Mouse (Mus musculus) lung, embryonic 15.5 days (tissue): ENCODE results near the gene Itk. TPM values are rescaled to one million over a fixed set of nuclear protein-coding genes. Genes with fewer than 3 reads are reported as not detected.

Experiments
- ATAC-seq: fragments of 200-750 bp; cut with Nextera tagmentation; 2 replicates; pipeline ENCODE4 v1.8.0; 2017; ENCODE audit warnings: moderate number of reproducible peaks, borderline replicate concordance; ENCODE audit not compliant: low FRiP score, low TSS enrichment; ENCODE audit errors: extremely low read depth
- H3K27ac ChIP-seq: fragments of 300-500 bp; sonication (generic); 2 replicates; pipeline ENCODE4 v1.5.1; 2015; ENCODE audit warnings: moderate library complexity, mild to moderate bottlenecking, inconsistent platforms
- H3K27me3 ChIP-seq: fragments of 300-500 bp; sonication (generic); 2 replicates; pipeline ENCODE4 v1.6.1; 2015; ENCODE audit warnings: inconsistent platforms
- H3K36me3 ChIP-seq: fragments of 300-500 bp; sonication (generic); 2 replicates; pipeline ENCODE4 v1.6.1; 2015; ENCODE audit warnings: inconsistent platforms
- H3K4me1 ChIP-seq: fragments of 300-500 bp; sonication (generic); 2 replicates; pipeline ENCODE4 v1.6.1; 2015; ENCODE audit warnings: inconsistent platforms
- H3K4me2 ChIP-seq: fragments of 300-500 bp; sonication (generic); 2 replicates; pipeline ENCODE4 v1.6.1; 2015; ENCODE audit warnings: inconsistent platforms, mild to moderate bottlenecking, moderate library complexity
- H3K4me3 ChIP-seq: fragments of 300-500 bp; sonication (generic); 2 replicates; pipeline ENCODE4 v1.5.1; 2015; ENCODE audit warnings: mild to moderate bottlenecking, inconsistent platforms
- H3K9ac ChIP-seq: fragments of 300-500 bp; sonication (generic); 2 replicates; pipeline ENCODE4 v1.6.1; 2015; ENCODE audit warnings: inconsistent platforms
- H3K9me3 ChIP-seq: fragments of 300-500 bp; sonication (generic); 2 replicates; pipeline ENCODE4 v1.6.1; 2016; ENCODE audit warnings: inconsistent platforms
- WGBS: fragments of 180-500 bp; shearing (Covaris S2); methylation state at CpG from one replicate; pipeline ENCODE4 v1.1.7; 2015; 5-methylcytosine and 5-hydroxymethylcytosine counted together
- polyA plus RNA-seq: library from polyadenylated mRNA; unstranded; fragments of >200 nt; fragmentation: Nextera tagmentation; extraction: Ambion mirVana; gene quantifications from 2 replicates; pipeline ENCODE4 v1.2.1, GENCODE M21; 2015

Gene Itk
- polyA plus RNA-seq, 1 experiment from 2014 or later, result 0.80 TPM

DNA sequence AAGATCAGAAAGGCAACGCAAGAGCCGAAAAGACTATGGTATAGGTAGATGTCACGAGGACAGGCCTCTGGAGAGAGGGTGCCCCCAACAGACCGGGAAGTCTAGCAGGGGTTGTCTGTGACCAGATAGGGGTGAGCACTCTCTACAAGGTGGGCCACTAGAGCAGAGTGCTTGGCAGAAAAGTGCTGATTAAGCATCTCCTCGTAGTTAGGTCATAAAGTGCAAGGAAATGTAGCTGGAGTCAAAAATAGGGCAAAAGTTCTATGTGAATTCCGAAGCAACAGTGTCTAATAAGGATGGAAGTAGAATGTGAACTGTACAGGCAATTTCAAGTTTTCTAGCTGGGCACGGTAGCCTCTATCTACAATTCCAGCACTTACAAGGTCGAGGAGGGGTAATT lies 18.1 kb downstream of the Itk start:
- 89% methylated on average over 8 of the region's 8 CpGs for WGBS
- ATAC-seq, result no peak
- H3K9me3 ChIP-seq, result no peaks in the 10 kb centered on the region
- H3K36me3 ChIP-seq, result no peaks in the 10 kb centered on the region
- no peak overlapping the region for H3K4me2 ChIP-seq
- H3K9ac ChIP-seq, result no peak overlapping the region
- H3K4me1 ChIP-seq, result no peaks in the 10 kb centered on the region
- H3K4me3 ChIP-seq, result no peak overlapping the region
- no peaks in the 10 kb centered on the region for H3K27me3 ChIP-seq
- H3K27ac ChIP-seq, result no peak overlapping the region

DNA sequence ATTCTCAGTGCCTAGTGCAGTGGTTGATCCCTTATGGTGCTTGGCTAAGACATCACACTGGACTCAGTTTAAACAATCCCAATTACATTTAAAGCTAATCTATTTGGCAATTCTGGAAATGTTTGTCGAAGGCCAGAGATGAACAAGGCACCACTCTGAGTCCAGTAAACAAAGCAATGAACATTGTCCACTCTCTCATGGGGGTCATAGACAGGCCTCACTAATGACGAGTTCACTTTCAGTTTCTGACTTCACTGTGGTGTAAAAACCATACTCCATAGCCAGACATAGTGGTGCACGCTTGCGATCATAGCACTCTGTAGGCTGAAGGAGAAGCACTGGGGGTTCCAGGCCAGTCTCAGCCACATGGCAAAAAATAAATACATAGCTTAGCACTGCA lies 18.9 kb downstream of the Itk start:
- H3K4me3 ChIP-seq, result no peak overlapping the region
- H3K4me2 ChIP-seq, result no peak overlapping the region
- H3K9me3 ChIP-seq, result no peaks in the 10 kb centered on the region
- H3K27me3 ChIP-seq, result no peaks in the 10 kb centered on the region
- ATAC-seq, result no peak
- no peaks in the 10 kb centered on the region for H3K4me1 ChIP-seq
- 87% methylated on average over 4 of the region's 4 CpGs for WGBS
- no peaks in the 10 kb centered on the region for H3K36me3 ChIP-seq
- no peak overlapping the region for H3K9ac ChIP-seq
- no peak overlapping the region for H3K27ac ChIP-seq

DNA sequence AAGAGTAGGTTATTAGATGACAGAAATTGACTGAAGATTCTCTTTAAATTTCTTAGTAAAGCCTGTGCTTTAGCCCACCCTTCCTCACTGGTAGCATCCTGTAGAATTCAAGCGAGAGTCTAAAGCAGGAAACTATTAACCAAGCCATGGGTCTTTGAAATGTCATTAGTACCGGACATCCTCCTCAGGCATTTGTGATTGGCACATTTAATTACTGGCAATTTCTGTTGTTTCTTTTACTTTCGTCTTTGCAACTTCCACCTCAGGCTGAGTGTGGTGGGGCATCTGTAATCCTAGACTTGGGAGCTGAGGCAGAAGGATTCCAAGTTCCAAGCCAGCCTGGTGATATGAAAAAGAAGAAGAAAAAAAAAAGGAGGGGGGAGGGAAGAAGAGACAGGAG lies 23.0 kb downstream of the Itk start:
- no peak overlapping the region for H3K4me2 ChIP-seq
- no peak overlapping the region for H3K27ac ChIP-seq
- H3K27me3 ChIP-seq, result no peaks in the 10 kb centered on the region
- no peaks in the 10 kb centered on the region for H3K4me1 ChIP-seq
- ATAC-seq, result no peak
- no peak overlapping the region for H3K4me3 ChIP-seq
- no peaks in the 10 kb centered on the region for H3K36me3 ChIP-seq
- WGBS, result 49% methylated on average over 3 of the region's 3 CpGs
- no peak overlapping the region for H3K9ac ChIP-seq
- no peaks in the 10 kb centered on the region for H3K9me3 ChIP-seq

DNA sequence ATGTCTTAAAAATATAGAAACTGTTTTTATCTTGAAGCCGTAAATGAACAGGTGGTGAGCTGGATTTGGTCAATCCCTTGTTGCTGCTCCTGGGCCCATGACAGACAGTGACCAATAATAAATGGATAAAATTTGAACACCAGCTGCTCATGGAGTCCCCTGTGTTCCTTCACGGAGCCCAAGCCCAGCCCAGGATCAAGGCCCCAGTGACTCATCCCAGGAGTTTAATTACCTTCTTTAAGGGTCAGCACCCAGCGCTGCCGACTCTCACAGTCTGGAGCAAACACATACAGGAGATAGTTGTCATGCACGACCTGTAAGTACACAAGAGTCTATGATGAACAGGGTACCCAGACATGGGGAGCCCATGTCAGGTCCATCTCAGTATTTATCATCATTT lies 23.6 kb downstream of the Itk start:
- no peak for ATAC-seq
- Histone ChIP-seq H3K4me3 (no peak overlapping the region), H3K27ac (no peak overlapping the region)

DNA sequence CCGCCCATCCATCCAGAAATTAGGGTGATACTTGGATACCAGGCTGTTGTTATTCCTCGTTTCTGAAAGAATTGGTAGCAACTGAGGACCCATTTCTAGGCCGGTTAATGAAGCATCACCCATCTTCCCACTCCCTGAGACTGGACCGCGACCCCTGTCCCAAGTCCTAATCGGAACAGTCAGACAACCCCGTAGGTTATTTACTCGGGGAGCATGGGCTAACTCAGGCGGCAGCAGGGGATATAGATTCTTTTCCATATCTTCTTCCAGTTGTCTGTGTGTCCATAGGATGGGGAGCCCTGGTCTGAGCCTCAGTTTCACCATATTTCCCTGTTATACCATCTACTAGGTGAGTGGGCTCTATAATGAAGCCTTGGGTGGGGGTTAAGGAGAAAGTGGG lies 25.5 kb downstream of the Itk start:
- no peak for ATAC-seq
- 91% methylated on average over 9 of the region's 9 CpGs for WGBS
- H3K27ac ChIP-seq, result no peak overlapping the region
- H3K4me2 ChIP-seq, result no peak overlapping the region
- no peaks in the 10 kb centered on the region for H3K4me1 ChIP-seq
- H3K27me3 ChIP-seq, result no peaks in the 10 kb centered on the region
- H3K9me3 ChIP-seq, result no peaks in the 10 kb centered on the region
- H3K36me3 ChIP-seq, result no peaks in the 10 kb centered on the region
- H3K4me3 ChIP-seq, result no peak overlapping the region
- no peak overlapping the region for H3K9ac ChIP-seq

More for the DNA sequence above, 23.6 kb downstream of the Itk start:
- WGBS, result 72% methylated on average over 5 of the region's 5 CpGs
- no peaks in the 10 kb centered on the region for H3K27me3 ChIP-seq
- no peak overlapping the region for H3K9ac ChIP-seq
- H3K4me2 ChIP-seq, result no peak overlapping the region
- H3K36me3 ChIP-seq, result no peaks in the 10 kb centered on the region
- H3K9me3 ChIP-seq, result no peaks in the 10 kb centered on the region
- no peaks in the 10 kb centered on the region for H3K4me1 ChIP-seq

DNA sequence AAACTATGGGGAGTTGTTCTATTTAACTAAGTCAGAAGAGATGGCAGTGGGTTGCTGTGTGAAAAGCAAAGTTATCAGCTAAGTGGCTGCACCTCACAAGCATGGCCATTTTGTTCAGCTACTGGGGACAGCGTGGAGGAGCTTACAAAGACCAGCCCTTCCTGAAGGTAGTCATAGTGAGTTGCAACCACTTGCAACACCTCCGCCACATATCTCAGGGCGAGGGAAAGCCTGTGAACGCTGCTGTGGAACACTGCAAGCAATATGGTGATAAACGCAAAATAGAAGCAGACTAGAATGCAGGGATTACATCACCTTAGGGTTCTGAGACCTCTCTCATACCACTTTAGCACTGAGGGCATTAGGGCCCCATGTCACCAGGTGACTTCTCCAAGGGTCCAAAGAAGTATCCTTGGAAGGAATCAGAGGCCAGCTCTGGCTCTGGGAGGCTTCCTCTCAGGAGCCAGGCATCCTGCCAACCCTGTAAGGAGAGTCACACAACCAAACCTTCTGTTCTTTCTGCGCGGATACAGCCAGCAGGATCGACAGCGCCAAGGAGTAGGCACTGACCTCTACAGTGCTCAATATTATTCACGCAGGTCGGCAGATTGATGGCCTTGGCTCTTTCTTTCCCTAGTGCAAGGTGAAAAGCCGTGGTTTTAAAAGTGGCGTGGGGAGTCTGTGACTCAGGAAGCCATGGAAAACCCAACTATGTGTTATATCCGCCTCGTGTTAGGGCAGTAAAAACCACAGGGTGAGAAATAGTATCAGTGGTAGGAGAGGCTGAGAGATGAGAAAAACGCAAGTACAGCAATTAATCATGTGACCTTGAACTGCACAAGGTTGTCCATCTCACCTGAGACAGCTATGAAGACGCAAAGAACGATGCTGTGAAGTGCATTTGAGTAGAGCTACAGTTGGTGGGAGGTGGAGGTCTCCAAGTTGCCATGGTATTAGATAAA lies 27.0 kb downstream of the Itk start:
- Histone ChIP-seq H3K27me3 (no peaks in the 10 kb centered on the region), H3K36me3 (no peaks in the 10 kb centered on the region), H3K4me3 (no peak overlapping the region), H3K9ac (no peak overlapping the region), H3K4me2 (no peak overlapping the region), H3K9me3 (no peaks in the 10 kb centered on the region), H3K27ac (no peak overlapping the region), H3K4me1 (no peaks in the 10 kb centered on the region)
- 84% methylated on average over 18 of the region's 18 CpGs for WGBS
- ATAC-seq, result no peak

DNA sequence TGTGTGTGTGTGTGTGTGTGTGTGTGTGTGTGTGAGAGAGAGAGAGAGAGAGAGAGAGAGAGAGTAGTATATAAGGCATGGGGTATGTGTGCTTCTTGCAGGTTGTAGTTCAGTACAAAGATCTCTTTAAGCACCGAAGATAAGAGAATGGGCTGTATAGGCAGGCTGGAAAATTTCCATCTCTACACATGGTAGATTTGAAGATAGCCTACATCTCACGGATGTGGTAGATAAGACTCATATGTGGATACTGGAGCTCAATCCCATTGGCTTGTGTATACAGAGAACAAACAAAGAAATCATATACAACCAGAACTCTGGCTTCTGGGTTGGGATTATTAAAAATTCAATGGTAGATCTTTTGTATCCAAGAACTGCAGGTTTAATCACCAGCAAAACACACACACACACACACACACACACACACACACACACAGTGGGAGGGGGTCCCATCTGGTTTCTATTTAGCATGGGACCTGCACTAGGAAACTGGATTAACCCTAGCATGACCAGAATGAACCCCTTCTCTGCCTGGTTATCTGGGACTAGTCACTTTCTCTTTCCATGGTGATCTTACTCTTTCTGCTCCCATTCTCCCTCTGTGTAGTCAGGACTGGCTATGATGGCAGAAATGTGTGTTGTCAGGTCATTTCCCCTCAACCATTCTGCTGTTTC lies 28.2 kb downstream of the Itk start:
- no peak overlapping the region for H3K4me2 ChIP-seq
- 68% methylated on average over 2 of the region's 2 CpGs for WGBS
- no peak overlapping the region for H3K9ac ChIP-seq
- H3K4me3 ChIP-seq, result no peak overlapping the region
- H3K9me3 ChIP-seq, result no peaks in the 10 kb centered on the region
- no peaks in the 10 kb centered on the region for H3K36me3 ChIP-seq
- ATAC-seq, result no peak
- H3K27ac ChIP-seq, result no peak overlapping the region
- H3K4me1 ChIP-seq, result no peaks in the 10 kb centered on the region
- no peaks in the 10 kb centered on the region for H3K27me3 ChIP-seq

DNA sequence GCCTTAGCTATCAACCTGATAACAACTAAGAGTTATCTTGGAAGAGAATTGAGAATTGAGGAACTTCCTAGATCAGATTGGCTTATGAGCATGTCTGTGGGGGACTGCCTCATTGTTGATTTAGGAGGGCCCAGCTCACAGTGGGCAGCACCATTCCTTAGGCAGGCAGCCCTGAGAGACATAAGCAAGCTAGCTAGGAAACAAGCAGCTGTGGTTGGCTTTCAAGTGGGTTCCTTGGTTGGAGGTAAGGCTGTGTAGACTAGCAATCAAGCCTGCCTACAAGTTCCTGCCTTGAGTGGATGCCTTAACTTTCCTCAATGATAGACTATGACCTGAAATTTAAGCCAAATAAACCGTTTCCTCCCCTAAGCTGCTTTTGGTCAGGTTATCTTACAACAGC lies 30.9 kb downstream of the Itk start:
- 43% methylated on average over 1 of the region's 1 CpGs for WGBS
- H3K9ac ChIP-seq, result no peak overlapping the region
- ATAC-seq, result no peak
- H3K27me3 ChIP-seq, result no peaks in the 10 kb centered on the region
- H3K4me2 ChIP-seq, result no peak overlapping the region
- H3K4me1 ChIP-seq, result no peaks in the 10 kb centered on the region
- H3K36me3 ChIP-seq, result no peaks in the 10 kb centered on the region
- H3K4me3 ChIP-seq, result no peak overlapping the region
- H3K27ac ChIP-seq, result no peak overlapping the region
- no peaks in the 10 kb centered on the region for H3K9me3 ChIP-seq

DNA sequence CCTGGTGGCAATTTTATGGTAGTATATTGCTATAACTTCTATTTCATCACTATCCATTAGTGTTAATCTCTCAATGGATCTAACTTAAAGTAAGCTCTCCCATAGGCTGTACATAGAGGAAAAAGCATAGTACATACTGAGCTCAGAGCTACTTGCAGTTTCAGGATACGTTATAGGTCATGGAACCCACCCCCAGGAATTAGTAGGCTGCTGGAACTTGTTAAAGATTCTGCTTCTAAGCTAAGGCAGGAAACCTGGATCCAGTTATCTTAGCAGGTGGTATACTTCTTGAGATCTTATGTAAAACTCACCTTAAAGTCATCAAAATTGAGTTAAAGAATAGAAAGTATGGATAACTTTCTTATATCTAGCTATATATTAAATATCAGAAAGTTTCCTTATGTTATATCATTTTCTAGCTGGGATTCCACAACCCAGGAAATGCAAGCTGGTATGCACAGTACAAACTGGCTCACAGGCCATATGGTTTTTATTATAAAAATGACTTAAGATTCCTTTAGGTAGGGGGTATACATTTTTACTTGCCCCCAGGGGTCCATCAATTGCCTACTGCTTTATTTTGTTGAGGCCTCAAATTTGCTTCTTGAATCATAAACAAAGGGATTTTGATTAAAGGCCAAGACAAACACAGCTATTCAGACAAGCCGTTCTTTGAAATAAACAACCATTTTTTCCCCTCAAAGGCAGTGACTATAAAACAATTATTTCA lies 39.5 kb downstream of the Itk start:
- H3K4me2 ChIP-seq, result no peak overlapping the region
- H3K36me3 ChIP-seq, result no peaks in the 10 kb centered on the region
- ATAC-seq, result no peak
- H3K27me3 ChIP-seq, result no peaks in the 10 kb centered on the region
- no peak overlapping the region for H3K9ac ChIP-seq
- no peaks in the 10 kb centered on the region for H3K4me1 ChIP-seq
- H3K9me3 ChIP-seq, result no peaks in the 10 kb centered on the region
- no peak overlapping the region for H3K27ac ChIP-seq
- WGBS, result 44% methylated on average over 2 of the region's 2 CpGs
- H3K4me3 ChIP-seq, result no peak overlapping the region

DNA sequence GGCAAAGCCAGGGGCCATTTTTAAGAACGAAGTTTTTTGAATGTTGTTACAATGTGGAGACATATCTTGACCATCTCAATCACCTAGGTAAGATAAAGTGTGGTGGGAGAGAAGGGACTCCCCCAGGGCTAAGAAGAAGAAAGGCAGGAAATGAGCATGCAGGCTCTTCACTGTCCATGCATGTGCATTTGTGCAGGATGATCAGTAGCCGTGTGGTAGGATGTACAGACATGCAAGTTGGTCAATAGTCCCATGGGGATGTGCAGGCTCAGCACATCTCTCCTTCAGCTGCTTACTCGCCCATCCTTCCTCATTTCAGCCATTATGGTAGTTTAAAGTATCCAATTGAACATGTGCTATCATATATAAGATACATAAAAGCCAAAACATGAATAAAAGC lies 40.9 kb downstream of the Itk start:
- H3K4me2 ChIP-seq, result no peak overlapping the region
- 74% methylated on average over 3 of the region's 3 CpGs for WGBS
- H3K4me1 ChIP-seq, result no peaks in the 10 kb centered on the region
- H3K27me3 ChIP-seq, result no peaks in the 10 kb centered on the region
- no peaks in the 10 kb centered on the region for H3K36me3 ChIP-seq
- H3K9ac ChIP-seq, result no peak overlapping the region
- no peak overlapping the region for H3K4me3 ChIP-seq
- no peak for ATAC-seq
- H3K9me3 ChIP-seq, result no peaks in the 10 kb centered on the region
- no peak overlapping the region for H3K27ac ChIP-seq

DNA sequence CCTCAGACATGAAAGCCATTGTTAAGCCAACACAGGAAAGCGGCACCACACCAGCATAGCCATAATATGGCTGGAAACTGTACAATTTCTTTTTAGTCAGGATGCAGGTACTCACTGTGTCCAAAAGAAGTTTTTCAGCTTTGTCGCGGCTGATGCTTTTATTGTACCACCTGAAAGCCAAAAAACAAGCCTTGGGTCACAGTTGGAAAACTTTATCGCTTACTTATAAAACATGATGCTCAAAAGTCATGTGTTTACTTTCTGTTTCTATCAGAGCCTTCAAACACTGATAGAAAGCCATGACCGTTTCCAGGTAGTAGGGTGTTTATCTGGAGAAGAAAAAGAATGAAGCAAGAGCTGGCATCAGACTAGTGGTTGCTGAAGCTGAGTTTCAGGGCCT lies 41.6 kb downstream of the Itk start:
- H3K4me1 ChIP-seq, result no peaks in the 10 kb centered on the region
- no peak overlapping the region for H3K4me2 ChIP-seq
- no peaks in the 10 kb centered on the region for H3K36me3 ChIP-seq
- WGBS, result 73% methylated on average over 5 of the region's 5 CpGs
- H3K9me3 ChIP-seq, result no peaks in the 10 kb centered on the region
- no peak for ATAC-seq
- no peak overlapping the region for H3K9ac ChIP-seq
- no peak overlapping the region for H3K4me3 ChIP-seq
- H3K27ac ChIP-seq, result no peak overlapping the region
- H3K27me3 ChIP-seq, result no peaks in the 10 kb centered on the region
